Mouse (Mus musculus) heart, postnatal 36 days (tissue): Measurements from ENCODE around the gene Glis1. TPM values are rescaled to one million over a fixed set of nuclear protein-coding genes. Genes with fewer than 3 reads are reported as not detected.

Experiments
- DNase-seq, 2 experiments: peaks; one replicate each; pipeline ENCODE4 v3.0.0; 2021 to 2022
- intact Hi-C: fragments of 180-260 bp; cut with DNase I; formaldehyde crosslinking; loops from one replicate; pipeline ENCODE4 v1.15.1; 2025
- microRNA-seq, 2 experiments: library from miRNA; unstranded; fragments of <30 nt; microRNA quantifications; one replicate each; pipeline ENCODE4 v1.2.0; 2021; ENCODE audit warnings: borderline number of aligned reads in 2 of 2
- total RNA-seq, 2 experiments: library from RNA; stranded (reverse); gene quantifications; 2 replicates each; pipeline ENCODE4 v1.2.3; 2021

The Glis1 gene
- total RNA-seq, 2 experiments from 2014 or later = 0.28 TPM; not detected in 1

- DNase-seq = peak; percentile 56 to 69
- intact Hi-C loops = no loop called here
Measured at GRCm38 (mm10) chr4:107673638-107674321, 239.4 kb downstream of the Glis1 start.

GRCm38 (mm10) chr4:107674322-107674644 is 239.9 kb downstream of the Glis1 start:
- intact Hi-C loops = no loop called here
- DNase-seq = no peak

- intact Hi-C loops = no loop called here
Measured at GRCm38 (mm10) chr4:107675645-107676044, 241.3 kb downstream of the Glis1 start.

GRCm38 (mm10) chr4:107680311-107681098 is 246.1 kb downstream of the Glis1 start:
- DNase-seq = no peak
- intact Hi-C loops = no loop called here

More at GRCm38 (mm10) chr4:107675645-107676044, 241.3 kb downstream of the Glis1 start:
- no peak for DNase-seq

- intact Hi-C loops = no loop called here
- DNase-seq = no peak
Measured at GRCm38 (mm10) chr4:107681099-107681849, 246.9 kb downstream of the Glis1 start.

GRCm38 (mm10) chr4:107683006-107683756 is 248.8 kb downstream of the Glis1 start:
- intact Hi-C loops = no loop called here

GRCm38 (mm10) chr4:107684130-107684529 is 249.7 kb downstream of the Glis1 start, which contains the start of gene Dmrtb1:
Gene Dmrtb1 (minus strand): TSS chr4:107684230.
- no peak for DNase-seq
- intact Hi-C loops = no loop called here

More at GRCm38 (mm10) chr4:107683006-107683756, 248.8 kb downstream of the Glis1 start:
- DNase-seq = no peak

Small RNAs within 50 kb of the gene (microRNA-seq; reads per million reads assigned to microRNA genes)
- 0 reads per million in 2 experiments for gene Gm24804

Other genes starting within 250 kb of the Glis1 start
- gene Ldlrad1, start 225.4 kb upstream of the Glis1 start, total RNA-seq = not detected
- 10 to 100 TPM; 12.5 to 13.5 TPM for gene Lrrc42, start 181.1 kb upstream of the Glis1 start, total RNA-seq
- gene Hspb11, start 181.0 kb upstream of the Glis1 start, total RNA-seq = 10 to 100 TPM; 13.3 to 13.8 TPM
- gene Dio1, start 127.4 kb upstream of the Glis1 start, total RNA-seq = not detected
- 10 to 100 TPM; 21.2 to 22.7 TPM for gene Yipf1, start 120.2 kb upstream of the Glis1 start, total RNA-seq
- 10 to 100 TPM; 10.4 to 11.9 TPM for gene Ndc1, start 66.8 kb upstream of the Glis1 start, total RNA-seq
- not detected for gene Dmrtb1, start 249.6 kb downstream of the Glis1 start, total RNA-seq